Mouse (Mus musculus) heart, embryonic 16.5 days (tissue): ENCODE measurements at regions not wholly inside any gene's neighbourhood (a gene's known extent, or its start where the extent isn't known, plus 50 kb on each side); places are given as distances from the start of the nearest gene placed in this dataset.

Source experiments
- ATAC-seq: fragments of 200-750 bp; cut with Nextera tagmentation; replicated peaks from 2 replicates; pipeline ENCODE4 v1.8.0; 2017; ENCODE audit warnings: moderate number of reproducible peaks; ENCODE audit not compliant: insufficient read depth, low FRiP score; ENCODE audit errors: extremely low read depth
- H3K27ac ChIP-seq: fragments of 300-500 bp; sonication (generic); 2 replicates; pipeline ENCODE4 v1.5.1; 2014; ENCODE audit warnings: mild to moderate bottlenecking, low read length, control low read depth, moderate library complexity
- H3K27me3 ChIP-seq: fragments of 300-500 bp; sonication (generic); 2 replicates; pipeline ENCODE4 v1.6.1; 2014; ENCODE audit warnings: low read length, mixed read lengths; ENCODE audit not compliant: control insufficient read depth, insufficient read depth
- H3K36me3 ChIP-seq: fragments of 300-500 bp; sonication (generic); 2 replicates; pipeline ENCODE4 v1.6.1; 2014; ENCODE audit not compliant: control insufficient read depth, insufficient read depth
- H3K4me1 ChIP-seq: fragments of 300-500 bp; sonication (generic); 2 replicates; pipeline ENCODE4 v1.6.1; 2014; ENCODE audit warnings: low read length, mixed read lengths; ENCODE audit not compliant: control insufficient read depth, insufficient read depth
- H3K4me2 ChIP-seq: fragments of 300-500 bp; sonication (generic); 2 replicates; pipeline ENCODE4 v1.6.1; 2014; ENCODE audit warnings: low read depth, mild to moderate bottlenecking, control low read depth, low read length
- H3K4me3 ChIP-seq: fragments of 300-500 bp; sonication (generic); 2 replicates; pipeline ENCODE4 v1.5.1; 2014; ENCODE audit warnings: mild to moderate bottlenecking, control low read depth, low read length
- H3K9ac ChIP-seq: fragments of 300-500 bp; sonication (generic); 2 replicates; pipeline ENCODE4 v1.6.1; 2014; ENCODE audit warnings: low read length, control low read depth
- H3K9me3 ChIP-seq: fragments of 300-500 bp; sonication (generic); replicated peaks from 2 replicates; pipeline ENCODE4 v1.6.1; 2016; ENCODE audit warnings: low read length; ENCODE audit not compliant: control insufficient read depth
- WGBS: fragments of 180-500 bp; shearing (Covaris S2); extraction: QIAGEN DNeasy Blood & Tissue Kit; methylation state at CpG from one replicate; pipeline ENCODE4 v1.1.7; 2014; 5-methylcytosine and 5-hydroxymethylcytosine counted together

DNA sequence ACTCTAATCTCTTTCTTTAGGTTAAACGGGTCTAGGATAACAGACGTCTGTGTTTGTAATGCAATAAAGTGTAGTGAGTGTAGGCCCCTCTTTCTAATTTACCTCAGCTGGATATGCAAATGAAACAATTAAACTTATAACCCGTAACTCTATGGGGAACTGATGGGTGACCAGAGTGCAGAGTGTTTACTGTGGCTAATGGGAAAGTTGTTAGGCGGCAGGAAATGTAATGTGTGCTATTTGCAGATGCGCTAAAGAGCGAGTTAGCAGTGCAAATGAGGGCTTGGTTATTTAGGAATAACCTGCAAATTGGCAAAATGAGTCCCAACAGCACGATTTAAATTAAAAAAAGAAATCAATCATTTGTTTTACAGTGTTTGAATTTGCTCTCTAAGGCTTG lies 168.8 kb upstream of the Psmd7 start:
- H3K27me3 ChIP-seq = no peaks in the 10 kb centered on the region
- peaks cover 3% of the 10 kb centered on the region for H3K9me3 ChIP-seq
- no peak overlapping the region for H3K9ac ChIP-seq
- 75% methylated on average over 7 of the region's 7 CpGs for WGBS
- H3K4me1 ChIP-seq = no peaks in the 10 kb centered on the region
- no peak for ATAC-seq
- H3K27ac ChIP-seq = no peak overlapping the region
- H3K4me3 ChIP-seq = no peak overlapping the region
- no peaks in the 10 kb centered on the region for H3K36me3 ChIP-seq
- H3K4me2 ChIP-seq = no peak overlapping the region

GRCm38 (mm10) chr8:107758637-107759036 lies 170.4 kb upstream of the Psmd7 start:
- WGBS = 74% methylated on average over 1 of the region's 1 CpGs
- no peak for ATAC-seq
- Histone ChIP-seq H3K4me2 (no peak overlapping the region), H3K27me3 (no peaks in the 10 kb centered on the region), H3K4me1 (no peaks in the 10 kb centered on the region), H3K27ac (no peak overlapping the region), H3K9ac (no peak overlapping the region), H3K9me3 (peaks cover 4% of the 10 kb centered on the region; the same call in 1 of the 2 replicates), H3K36me3 (no peaks in the 10 kb centered on the region), H3K4me3 (no peak overlapping the region)

- H3K4me2 ChIP-seq = no peak overlapping the region
- no peak for ATAC-seq
Observed at GRCm38 (mm10) chr8:107776906-107777305, 165.5 kb upstream of the Zfhx3 start.

DNA sequence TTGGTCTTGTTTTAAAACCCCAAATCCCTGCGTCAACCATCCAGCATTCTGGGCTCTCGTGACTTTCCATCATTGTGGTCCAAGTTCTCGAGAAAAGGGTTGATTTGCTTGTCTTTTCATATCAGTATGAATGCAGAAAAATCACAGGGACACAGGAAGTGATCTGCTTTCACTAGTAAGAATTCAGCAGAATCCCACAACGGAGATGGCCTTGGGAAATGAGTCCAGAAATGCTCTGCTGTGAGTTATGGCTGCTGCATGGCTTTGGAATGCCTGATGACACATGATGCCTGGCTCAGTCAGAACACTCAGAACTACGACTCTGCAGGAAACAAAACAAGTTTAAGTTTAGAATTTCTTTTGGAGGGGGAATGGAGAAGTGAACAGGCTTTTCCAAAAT lies 156.7 kb upstream of the Zfhx3 start:
- 59% methylated on average over 5 of the region's 5 CpGs for WGBS
- Histone ChIP-seq H3K36me3 (no peaks in the 10 kb centered on the region), H3K4me2 (no peak overlapping the region), H3K9ac (no peak overlapping the region), H3K27me3 (no peaks in the 10 kb centered on the region), H3K4me1 (no peaks in the 10 kb centered on the region), H3K4me3 (no peak overlapping the region), H3K27ac (no peak overlapping the region), H3K9me3 (no peaks in the 10 kb centered on the region)
- ATAC-seq = no peak

More at GRCm38 (mm10) chr8:107776906-107777305, 165.5 kb upstream of the Zfhx3 start:
- Histone ChIP-seq H3K27ac (no peak overlapping the region), H3K9me3 (no peaks in the 10 kb centered on the region), H3K4me1 (no peaks in the 10 kb centered on the region), H3K4me3 (no peak overlapping the region), H3K27me3 (no peaks in the 10 kb centered on the region), H3K36me3 (no peaks in the 10 kb centered on the region), H3K9ac (no peak overlapping the region)
- WGBS = 24% methylated on average over 5 of the region's 5 CpGs

GRCm38 (mm10) chr8:107792286-107792685 lies 150.2 kb upstream of the Zfhx3 start:
- no peaks in the 10 kb centered on the region for H3K36me3 ChIP-seq
- no peaks in the 10 kb centered on the region for H3K4me1 ChIP-seq
- ATAC-seq = no peak
- no peak overlapping the region for H3K4me2 ChIP-seq
- 83% methylated on average over 3 of the region's 3 CpGs for WGBS
- H3K9me3 ChIP-seq = no peaks in the 10 kb centered on the region
- H3K9ac ChIP-seq = no peak overlapping the region
- no peak overlapping the region for H3K27ac ChIP-seq
- H3K4me3 ChIP-seq = no peak overlapping the region
- no peaks in the 10 kb centered on the region for H3K27me3 ChIP-seq

DNA sequence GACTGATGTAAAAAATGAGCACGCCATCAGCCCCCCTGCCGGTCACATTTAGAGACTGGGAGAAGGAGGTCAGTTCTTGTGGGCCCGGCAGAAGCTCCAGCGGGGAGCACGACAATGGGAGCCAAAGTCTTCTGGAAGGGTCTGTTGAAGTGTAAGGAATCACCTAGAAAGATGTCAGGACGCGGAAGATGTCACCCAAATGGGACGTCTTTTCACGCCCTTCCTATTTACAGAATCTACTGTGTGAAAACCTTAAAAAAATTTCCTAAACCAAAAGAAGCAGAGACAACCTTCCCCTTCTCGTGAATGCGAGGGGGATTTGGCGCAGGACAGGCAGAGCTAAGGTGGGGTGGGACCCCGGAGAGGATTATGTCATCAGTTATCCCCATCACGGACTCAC lies 127.5 kb upstream of the Zfhx3 start:
- Histone ChIP-seq H3K27ac (no peak overlapping the region), H3K9ac (no peak overlapping the region), H3K27me3 (no peaks in the 10 kb centered on the region), H3K4me2 (no peak overlapping the region), H3K4me3 (no peak overlapping the region), H3K4me1 (no peaks in the 10 kb centered on the region), H3K9me3 (no peaks in the 10 kb centered on the region), H3K36me3 (no peaks in the 10 kb centered on the region)
- WGBS = 73% methylated on average over 14 of the region's 14 CpGs
- no peak for ATAC-seq

DNA sequence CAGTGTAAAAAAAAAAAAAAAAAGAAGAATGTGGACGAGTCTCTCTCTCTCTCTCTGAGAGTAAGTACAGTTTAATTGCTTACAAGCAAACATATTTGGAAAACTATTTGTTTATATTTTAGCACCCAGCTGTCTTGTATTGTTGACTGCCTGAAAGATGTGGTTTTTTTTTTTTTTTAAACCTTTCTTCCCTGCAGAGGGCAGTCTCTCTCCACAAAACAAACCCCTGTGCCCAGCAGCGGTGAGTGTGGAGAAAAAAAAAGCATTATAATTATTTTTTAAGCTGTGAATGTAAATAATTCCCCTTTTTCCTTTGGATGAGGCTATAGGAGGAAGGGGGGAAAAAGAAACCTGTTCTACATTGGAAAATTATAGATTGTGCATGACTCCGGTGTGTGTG lies 126.7 kb upstream of the Zfhx3 start:
- no peaks in the 10 kb centered on the region for H3K36me3 ChIP-seq
- no peaks in the 10 kb centered on the region for H3K9me3 ChIP-seq
- 24% methylated on average over 3 of the region's 3 CpGs for WGBS
- H3K27ac ChIP-seq = no peak overlapping the region
- no peak overlapping the region for H3K4me3 ChIP-seq
- H3K4me2 ChIP-seq = no peak overlapping the region
- H3K9ac ChIP-seq = no peak overlapping the region
- no peaks in the 10 kb centered on the region for H3K27me3 ChIP-seq
- ATAC-seq = no peak
- no peaks in the 10 kb centered on the region for H3K4me1 ChIP-seq

DNA sequence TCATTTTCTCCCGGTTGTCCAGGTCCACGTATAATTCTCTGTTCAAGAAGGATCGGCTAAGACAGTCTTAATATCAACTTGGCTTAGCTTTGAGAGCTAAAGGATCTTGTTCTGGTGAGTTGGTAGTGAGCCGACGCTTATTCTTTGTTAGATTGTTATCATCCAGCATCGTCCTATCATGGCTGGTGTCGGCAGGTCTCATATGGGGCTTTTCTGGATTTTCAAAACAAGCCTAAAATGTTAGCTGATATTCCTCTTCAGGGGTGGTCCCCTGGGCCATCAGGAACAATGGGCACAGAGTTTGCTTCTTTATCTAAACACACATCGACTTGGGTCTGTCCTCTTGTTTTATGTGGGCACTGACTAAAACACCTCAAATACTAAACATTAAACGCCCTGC lies 124.6 kb upstream of the Zfhx3 start:
- Histone ChIP-seq H3K9ac (no peak overlapping the region), H3K4me3 (no peak overlapping the region), H3K27ac (no peak overlapping the region), H3K9me3 (no peaks in the 10 kb centered on the region), H3K4me2 (no peak overlapping the region), H3K27me3 (no peaks in the 10 kb centered on the region), H3K36me3 (no peaks in the 10 kb centered on the region), H3K4me1 (no peaks in the 10 kb centered on the region)
- 79% methylated on average over 9 of the region's 9 CpGs for WGBS
- ATAC-seq = no peak

- Histone ChIP-seq H3K9me3 (no peaks in the 10 kb centered on the region), H3K9ac (no peak overlapping the region), H3K4me1 (no peaks in the 10 kb centered on the region), H3K27ac (no peak overlapping the region), H3K4me2 (no peak overlapping the region), H3K27me3 (no peaks in the 10 kb centered on the region), H3K36me3 (no peaks in the 10 kb centered on the region), H3K4me3 (no peak overlapping the region)
- WGBS = 17% methylated on average over 8 of the region's 8 CpGs
- ATAC-seq = no peak
Observed at GRCm38 (mm10) chr8:107820174-107820760, 122.2 kb upstream of the Zfhx3 start.
